Mouse (Mus musculus) MEL (cell line): ENCODE results near the gene Aktip. TPM values are rescaled to one million over a fixed set of nuclear protein-coding genes. Genes with fewer than 3 reads are reported as not detected.

ENCODE experiments used
- DNase-seq: peaks from one replicate; pipeline ENCODE4 v3.0.0; 2011; ENCODE audit warnings: low read depth, low spot score
- H3K27ac ChIP-seq: 2 replicates; pipeline ENCODE4 v1.5.1; 2012; ENCODE audit warnings: low read depth, mild to moderate bottlenecking, control low read depth, low read length, moderate library complexity; ENCODE audit not compliant: control insufficient read depth
- H3K27me3 ChIP-seq, 2 experiments: fragments of 150-350 bp in 1 of 2; sonication (generic) in 1 of 2; 2 replicates each; pipeline ENCODE4 v1.6.1; 2012; ENCODE audit warnings: low read length in 2 of 2, mild to moderate bottlenecking in 2 of 2, improper control_type of control experiment in 1 of 2, moderate library complexity in 1 of 2; ENCODE audit not compliant: insufficient read depth in 2 of 2, control insufficient read depth in 1 of 2
- H3K36me3 ChIP-seq, 2 experiments: 2 replicates each; pipeline ENCODE4 v1.6.1; 2012 to 2014; ENCODE audit warnings: low read length in 2 of 2, improper control_type of control experiment in 1 of 2, inconsistent platforms in 1 of 2, mild to moderate bottlenecking in 1 of 2; ENCODE audit not compliant: insufficient read depth in 2 of 2, control insufficient read depth in 1 of 2
- H3K4me1 ChIP-seq, 2 experiments: fragments of 150-350 bp in 1 of 2; sonication (generic) in 1 of 2; 2 replicates each; pipeline ENCODE4 v1.6.1; 2012; ENCODE audit warnings: low read length in 2 of 2, improper control_type of control experiment in 1 of 2, mild to moderate bottlenecking in 1 of 2; ENCODE audit not compliant: insufficient read depth in 2 of 2, control insufficient read depth in 1 of 2
- H3K4me3 ChIP-seq, 2 experiments: fragments of 150-350 bp in 1 of 2; sonication (generic) in 1 of 2; 2 replicates each; pipeline ENCODE4 v1.5.1; 2012; ENCODE audit warnings: low read depth in 2 of 2, low read length in 2 of 2, mild to moderate bottlenecking in 2 of 2, moderate library complexity in 2 of 2, control low read depth in 1 of 2, improper control_type of control experiment in 1 of 2; ENCODE audit not compliant: control insufficient read depth in 1 of 2, insufficient read depth in 1 of 2
- H3K79me2 ChIP-seq: 2 replicates; pipeline ENCODE4 v1.6.1; 2012; ENCODE audit warnings: mild to moderate bottlenecking, low read length, moderate library complexity; ENCODE audit not compliant: control insufficient read depth, poor library complexity, insufficient read depth
- H3K9ac ChIP-seq: 2 replicates; pipeline ENCODE4 v1.6.1; 2012; ENCODE audit warnings: low read depth, mild to moderate bottlenecking, control low read depth, low read length, moderate library complexity; ENCODE audit not compliant: control insufficient read depth, poor library complexity, severe bottlenecking
- H3K9me3 ChIP-seq: fragments of 150-350 bp; sonication (generic); replicated peaks from 2 replicates; pipeline ENCODE4 v1.6.1; 2012; ENCODE audit warnings: mild to moderate bottlenecking, low read length, improper control_type of control experiment, moderate library complexity; ENCODE audit not compliant: insufficient read depth
- MAX ChIP-seq: IDR thresholded peaks from 2 replicates; pipeline ENCODE4 v1.6.1; 2011; ENCODE audit warnings: low read length, improper control_type of control experiment
- POLR2AphosphoS5 ChIP-seq: IDR thresholded peaks from 2 replicates; pipeline ENCODE4 v1.6.1; 2012; ENCODE audit warnings: low read depth, borderline replicate concordance, mild to moderate bottlenecking, inconsistent platforms, low read length, moderate library complexity, mixed read lengths
- RAD21 ChIP-seq: IDR thresholded peaks from 2 replicates; pipeline ENCODE4 v1.6.1; 2011; ENCODE audit warnings: mild to moderate bottlenecking, low read depth, low read length, improper control_type of control experiment
- RCOR1 ChIP-seq: IDR thresholded peaks from 2 replicates; pipeline ENCODE4 v1.6.1; 2012; ENCODE audit warnings: low read depth, mild to moderate bottlenecking, inconsistent platforms, low read length, improper control_type of control experiment
- SMC3 ChIP-seq: IDR thresholded peaks from 2 replicates; pipeline ENCODE4 v1.6.1; 2011; ENCODE audit warnings: low read depth, low read length, improper control_type of control experiment
- polyA plus RNA-seq, 2 experiments: library from polyadenylated mRNA; stranded (reverse) in 1 of 2; unstranded in 1 of 2; fragments of >175 nt in 1 of 2; fragments of >200 nt in 1 of 2; gene quantifications; 2 replicates each; pipeline versions ENCODE4 v1.2.1 to v1.2.4; 2012; ENCODE audit warnings: low replicate concordance in 2 of 2, low read depth in 1 of 2; ENCODE audit not compliant: insufficient read length in 2 of 2, insufficient read depth in 1 of 2, missing spikeins in 1 of 2
- total RNA-seq: library from RNA; depleted of rRNA; stranded (reverse); fragments of 300-350 nt; gene quantifications from 2 replicates; pipeline ENCODE4 v1.2.3, GENCODE M21; 2012; rRNA removed

The Aktip gene
- total and polyA plus RNA-seq, 3 experiments, result 4.6 to 8.5 TPM; not detected in 1

GRCm38 (mm10) chr8:91069407-91069806, 130.4 kb downstream of the Aktip start (continued):
- no peak for TF ChIP-seq RCOR1
- no peak for TF ChIP-seq RAD21

GRCm38 (mm10) chr8:91065179-91065578, 134.6 kb downstream of the Aktip start:
- no peaks in the 10 kb centered on the region for H3K4me1 ChIP-seq
- DNase-seq, result no peak
- TF ChIP-seq MAX (no peak), SMC3 (no peak), POLR2AphosphoS5 (no peak)
- H3K79me2 ChIP-seq, result peaks cover 1% of the 10 kb centered on the region; the same call in 1 of the 2 replicates
- H3K27me3 ChIP-seq, result no peaks in the 10 kb centered on the region
- no peak overlapping the region for H3K27ac ChIP-seq
- H3K9me3 ChIP-seq, result no peaks in the 10 kb centered on the region
- no peak overlapping the region for H3K9ac ChIP-seq
- H3K36me3 ChIP-seq, result 0 out of 4 replicates have a peak, but pooled peaks cover 0 to 2% of the 10 kb centered on the region in 2 experiments
- H3K4me3 ChIP-seq, result no peak overlapping the region

Other genes with a start within 250 kb of the Aktip start
- 2.9 and 4.0 TPM in 2 replicates for gene Rbl2, start 129.9 kb downstream of the Aktip start, total RNA-seq
- gene Rbl2, start 129.9 kb downstream of the Aktip start, polyA plus RNA-seq, result 1 to 10 TPM in 1 of 2 experiments, not detected in 1; 8.4 TPM
- 2.1 and 2.9 TPM in 2 replicates for gene Rpgrip1l, start 113.3 kb upstream of the Aktip start, total RNA-seq
- 1 to 10 TPM in 1 of 2 experiments, not detected in 1; 3.9 TPM for gene Rpgrip1l, start 113.3 kb upstream of the Aktip start, polyA plus RNA-seq
- 13.5 TPM in 2 replicates for gene Fto, start 113.5 kb upstream of the Aktip start, total RNA-seq
- gene Fto, start 113.5 kb upstream of the Aktip start, polyA plus RNA-seq, result 10 to 100 TPM in 1 of 2 experiments, not detected in 1; 41.1 TPM